Mouse (Mus musculus) mesoderm, embryonic 11.5 days (tissue): ENCODE results near the gene Smyd4.
A peak's percentile ranks its signal among the peaks of the same experiment; 100 is the strongest.

Source experiments
- DNase-seq: peaks from one replicate; pipeline ENCODE4 v3.0.0-alpha.2; 2012; ENCODE audit warnings: low read depth, low spot score

Gene Smyd4

DNA sequence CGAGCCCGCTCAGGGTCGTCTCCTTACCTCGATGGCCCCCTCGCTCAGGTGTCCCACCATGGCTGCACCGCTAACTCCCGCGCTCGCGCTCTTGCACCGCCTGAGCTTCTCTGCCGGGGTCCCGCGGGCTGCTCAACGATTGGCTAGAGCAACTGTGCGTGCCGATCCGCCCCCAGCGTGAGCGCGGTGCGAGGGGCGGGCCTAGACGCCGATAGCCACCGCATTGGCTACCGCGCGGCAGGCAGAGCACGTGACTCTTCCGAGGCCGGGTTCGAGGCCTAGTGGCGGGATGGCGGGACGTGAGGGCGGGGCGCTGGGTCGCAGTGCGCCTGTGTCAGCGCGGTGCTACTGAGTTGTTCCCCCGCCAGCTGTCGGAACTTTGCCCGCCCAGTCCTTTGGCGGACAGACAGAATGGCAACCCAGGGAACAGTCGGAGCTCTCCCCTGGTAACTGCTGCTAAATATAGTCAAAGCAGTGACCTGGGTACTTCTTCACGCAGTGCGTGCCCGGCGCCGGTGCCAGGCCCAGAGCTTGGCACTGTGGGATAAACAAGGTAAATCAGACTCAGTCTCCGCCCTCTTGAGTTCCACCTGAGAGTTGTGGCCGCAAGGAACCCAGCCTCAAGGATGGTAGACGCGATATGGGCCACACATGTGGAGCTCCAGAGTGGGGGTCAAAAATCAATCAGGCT, at the start of gene Smyd4, which contains the start of gene Rpa1:
Gene Smyd4, plus strand, starts transcription at position 235 of the 691 bp plus-strand sequence.
Gene Rpa1, minus strand, starts transcription at position 126 of the 691 bp plus-strand sequence.
- DNase-seq = peak; percentile 95

DNA sequence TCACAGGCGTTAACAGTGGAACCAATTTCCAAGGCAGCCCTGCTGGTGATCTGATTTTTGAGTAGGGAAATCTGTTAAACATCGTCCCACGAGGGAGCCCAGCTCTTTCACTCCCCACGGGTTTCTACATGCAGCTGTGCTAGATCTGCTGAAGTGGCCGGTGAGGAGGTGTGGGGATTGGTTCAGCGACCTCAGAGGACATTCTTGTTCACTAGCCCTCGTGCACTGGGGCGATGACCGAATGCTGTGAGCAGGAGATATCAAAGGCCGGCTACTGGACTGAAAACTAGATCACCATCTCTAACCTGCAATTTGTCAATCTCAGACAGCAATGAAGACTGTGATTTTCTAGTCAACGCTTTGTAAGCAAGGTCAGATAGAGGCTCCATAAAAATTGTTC, 49.7 kb upstream of the Smyd4 start:
- DNase-seq = no peak

DNA sequence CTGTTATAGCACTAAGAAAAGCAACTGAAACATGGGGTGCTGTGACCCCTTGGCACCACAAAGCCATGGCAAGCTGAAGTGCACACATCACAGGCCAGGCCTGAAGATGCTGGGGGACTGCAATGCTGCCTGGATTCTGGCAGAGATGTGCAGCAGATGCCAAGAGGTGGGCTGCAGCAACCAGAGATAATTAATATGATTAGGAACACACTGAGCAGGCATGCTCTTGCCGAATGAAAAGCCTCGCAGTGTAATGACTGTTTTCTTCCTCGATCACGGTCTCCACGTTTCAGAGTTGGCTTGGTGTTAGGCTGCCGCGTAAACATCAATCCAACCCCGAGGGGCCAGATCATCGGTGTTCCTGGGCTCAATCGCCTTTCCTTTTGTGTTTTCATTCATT, 48.4 kb upstream of the Smyd4 start:
- no peak for DNase-seq

DNA sequence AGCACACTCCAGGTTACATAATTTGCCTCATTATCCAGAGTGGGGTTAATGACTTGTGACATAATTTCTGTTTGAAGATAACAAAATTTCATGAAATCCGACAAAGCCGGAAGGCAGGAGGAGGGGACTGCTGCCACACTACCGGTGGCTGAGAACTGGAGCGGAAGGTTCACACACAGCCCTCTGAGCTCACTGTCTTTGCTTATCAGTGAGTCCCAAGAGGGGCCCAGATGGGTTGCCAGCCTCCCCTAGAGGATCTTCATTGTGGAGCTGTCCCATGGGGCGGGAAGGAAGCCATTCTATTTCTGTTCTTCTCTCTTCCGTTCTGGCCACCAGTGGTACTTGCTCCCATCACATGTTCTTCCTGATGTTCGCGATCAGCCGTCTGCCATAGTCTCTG, 47.3 kb upstream of the Smyd4 start:
- DNase-seq = no peak

DNA sequence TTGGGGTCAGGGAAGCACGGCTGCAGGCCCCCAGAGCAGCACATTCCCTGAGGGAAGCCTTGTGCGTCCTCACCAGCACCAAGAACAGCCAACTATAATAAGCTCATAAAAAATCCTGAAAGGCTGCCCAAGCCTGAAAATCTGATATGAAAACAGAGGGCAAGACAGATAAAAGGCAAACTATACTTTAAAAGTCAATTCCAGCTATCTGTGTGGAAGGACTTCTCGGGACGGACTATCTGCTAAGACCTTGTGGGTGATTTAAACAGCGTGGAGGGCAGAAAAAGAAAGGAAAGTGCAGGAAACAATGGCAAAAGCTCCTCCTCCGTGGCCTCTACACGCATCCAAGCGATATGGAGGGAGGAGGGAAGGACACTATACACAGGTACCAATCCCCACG, 43.4 kb upstream of the Smyd4 start:
- no peak for DNase-seq

DNA sequence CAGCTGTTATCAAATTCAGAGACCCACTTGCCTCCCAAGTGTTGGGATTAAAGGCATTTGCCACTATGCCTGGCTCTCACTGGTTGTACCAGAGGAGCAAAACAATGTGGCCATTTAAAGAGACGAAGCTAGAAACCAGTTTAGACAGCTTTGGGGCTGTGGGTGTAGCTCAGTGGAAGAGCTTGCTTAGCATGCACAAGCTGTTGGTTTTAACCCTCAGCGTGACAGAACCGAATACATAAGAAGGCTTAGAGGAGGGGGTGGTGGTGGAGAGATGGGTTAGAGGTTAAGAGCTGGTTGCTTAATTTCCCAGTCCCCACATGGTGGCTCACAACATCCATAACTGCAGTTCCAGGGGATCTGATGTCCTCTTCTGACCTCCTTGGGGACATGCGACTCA, 39.6 kb upstream of the Smyd4 start:
- DNase-seq = no peak

DNA sequence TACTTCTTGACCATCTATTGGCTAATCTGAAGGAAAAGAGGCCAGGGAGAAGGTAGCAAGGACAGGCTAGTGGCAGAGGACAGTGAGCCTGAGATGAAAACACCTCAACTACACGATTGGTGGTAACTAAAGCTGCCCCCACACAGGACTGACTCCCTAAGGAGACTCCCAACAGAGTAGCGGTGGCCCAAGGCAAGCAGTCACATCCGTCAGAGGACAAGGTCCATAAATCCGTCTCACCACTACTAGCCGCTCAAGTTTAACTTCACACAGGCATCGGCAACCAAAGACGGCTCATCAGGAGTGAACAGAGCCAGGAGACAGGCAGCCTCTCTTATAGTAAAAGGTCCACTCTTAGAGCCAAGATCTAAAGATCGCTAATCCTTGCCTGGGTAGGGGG, 37.4 kb upstream of the Smyd4 start:
- DNase-seq = no peak

DNA sequence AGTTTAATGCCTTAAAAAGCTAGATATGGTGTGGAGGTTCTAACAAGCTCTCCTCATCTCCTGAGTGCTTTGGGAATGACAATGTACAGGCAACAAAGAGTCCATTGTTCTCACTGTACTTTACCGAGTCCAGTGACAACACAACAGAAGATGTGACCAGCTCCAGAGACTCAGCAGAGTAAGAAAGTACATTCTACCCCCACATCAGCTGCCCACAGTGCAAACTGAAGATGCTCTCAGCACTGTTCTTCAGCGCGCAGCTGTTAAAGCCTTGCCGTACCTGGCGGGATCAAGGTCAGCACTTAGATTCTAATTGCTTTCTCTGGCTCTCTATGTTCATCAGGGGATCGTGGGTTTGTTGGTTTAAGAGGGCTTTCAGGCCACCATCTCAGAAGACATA, 36.5 kb upstream of the Smyd4 start:
- no peak for DNase-seq

DNA sequence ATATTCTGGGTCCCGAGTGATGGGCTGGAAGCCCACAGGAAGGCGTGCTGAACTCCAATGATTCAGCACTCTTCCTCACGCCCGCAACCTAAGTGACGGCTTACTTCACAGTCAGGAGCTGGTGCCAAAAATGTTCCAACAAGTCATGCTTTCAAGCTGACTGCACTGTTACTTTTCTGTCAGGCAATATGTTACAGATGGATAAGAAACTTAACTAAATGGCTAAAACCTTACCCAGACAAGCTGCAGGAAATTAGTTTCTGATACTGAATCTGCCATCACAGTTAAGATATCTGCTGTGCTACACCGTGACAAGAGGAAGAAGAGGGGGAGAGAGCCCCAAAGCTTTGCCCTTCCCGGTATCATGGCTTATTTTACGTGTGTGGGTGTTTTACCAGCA, 34.4 kb upstream of the Smyd4 start:
- DNase-seq = no peak

DNA sequence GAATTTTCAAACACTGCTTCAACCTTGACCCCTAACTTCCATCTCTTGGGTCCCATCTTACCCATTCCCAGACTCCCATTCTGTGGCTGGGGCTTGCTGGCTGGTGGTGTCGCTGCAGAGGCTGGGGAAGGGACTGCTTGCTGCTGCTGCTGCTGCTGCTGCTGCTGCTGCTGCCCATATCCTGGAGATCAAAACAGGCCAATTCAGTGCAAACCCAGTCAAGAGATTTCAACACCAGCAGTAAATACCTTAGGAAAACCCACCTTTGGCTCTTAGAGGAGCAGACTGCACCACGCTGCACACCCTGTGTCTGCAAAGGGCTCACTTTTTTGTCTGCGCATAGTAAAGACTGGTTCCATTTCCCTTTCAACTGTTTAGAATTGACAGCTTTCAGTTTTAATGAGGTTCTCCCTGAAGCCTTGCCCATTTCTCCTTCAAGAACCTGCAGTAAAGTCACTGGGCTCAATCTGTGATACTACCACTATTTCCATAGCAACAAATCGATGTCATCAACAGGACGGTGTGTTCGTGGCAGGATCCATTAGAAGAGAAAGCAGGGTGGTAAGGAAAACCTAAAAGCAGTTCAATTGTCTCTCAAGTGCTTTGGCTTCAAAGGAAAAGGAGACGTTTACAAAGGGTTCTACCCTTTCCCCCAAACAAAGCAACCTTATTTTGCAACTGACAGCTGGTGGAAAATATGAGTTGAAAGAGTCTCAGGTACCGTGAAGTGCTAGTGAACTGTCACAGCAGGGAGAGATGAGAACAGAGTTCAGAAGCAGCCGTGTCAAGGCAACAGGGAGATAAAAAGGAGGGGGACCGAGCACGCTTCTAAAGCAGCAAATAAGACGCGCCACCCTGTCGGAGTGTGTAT, 29.6 kb upstream of the Smyd4 start:
- DNase-seq = no peak

DNA sequence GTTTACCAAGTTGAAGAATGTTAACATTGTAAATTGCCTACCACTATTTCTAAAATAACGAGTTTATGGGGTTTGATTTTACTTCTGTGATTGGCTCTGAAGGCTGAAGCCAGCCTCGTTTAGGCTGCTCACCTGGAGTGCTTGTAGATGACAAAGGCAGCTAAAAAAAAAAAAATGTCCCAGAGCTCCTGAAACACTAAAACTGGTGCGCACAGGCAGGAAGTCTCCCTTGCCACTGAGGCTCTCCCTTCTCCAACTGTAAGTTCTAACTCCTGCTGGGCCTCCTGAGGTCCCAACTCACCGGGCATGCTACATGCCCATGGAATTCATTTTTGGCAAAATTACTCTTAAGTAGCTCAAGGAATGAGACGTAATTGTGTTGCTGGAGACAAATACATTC, 29.0 kb upstream of the Smyd4 start:
- no peak for DNase-seq

DNA sequence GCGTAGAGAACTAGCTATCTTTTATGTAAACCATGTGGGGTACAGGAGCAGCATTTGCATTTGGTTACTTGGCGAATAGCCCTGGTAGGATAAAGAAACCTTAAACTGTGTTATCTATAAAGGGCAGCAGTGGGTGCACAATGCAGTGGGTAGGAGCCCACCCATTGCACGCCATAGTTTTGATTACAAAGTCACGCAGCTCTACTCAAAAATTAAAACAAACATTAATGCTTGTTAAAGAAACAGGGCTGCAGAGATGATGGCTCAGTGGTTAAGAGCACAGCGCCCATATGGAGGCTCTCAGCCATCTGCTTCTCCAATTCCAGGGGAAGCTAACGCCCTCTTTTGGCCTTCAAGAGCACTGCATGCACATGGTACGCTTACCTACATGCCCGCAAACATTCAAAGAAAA, 24.9 kb upstream of the Smyd4 start:
- no peak for DNase-seq

DNA sequence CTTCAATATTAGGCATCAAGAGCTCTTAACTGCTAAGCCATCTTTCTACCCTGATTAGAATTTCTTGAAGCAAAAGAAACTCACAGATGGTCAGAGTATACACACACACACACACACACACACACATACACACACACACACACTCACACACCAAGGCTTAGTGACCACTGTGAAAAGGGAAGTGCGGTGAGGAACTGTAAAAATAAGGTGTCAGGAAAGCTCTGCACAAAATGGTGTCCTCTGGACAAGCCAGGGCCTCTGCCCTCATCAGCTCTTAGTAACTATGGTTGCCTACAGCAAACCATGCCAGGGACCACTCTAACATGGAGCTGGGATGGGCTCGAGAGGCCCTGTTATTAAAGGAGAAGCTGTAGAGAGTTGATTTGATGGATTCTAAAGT, 23.8 kb upstream of the Smyd4 start:
- no peak for DNase-seq

DNA sequence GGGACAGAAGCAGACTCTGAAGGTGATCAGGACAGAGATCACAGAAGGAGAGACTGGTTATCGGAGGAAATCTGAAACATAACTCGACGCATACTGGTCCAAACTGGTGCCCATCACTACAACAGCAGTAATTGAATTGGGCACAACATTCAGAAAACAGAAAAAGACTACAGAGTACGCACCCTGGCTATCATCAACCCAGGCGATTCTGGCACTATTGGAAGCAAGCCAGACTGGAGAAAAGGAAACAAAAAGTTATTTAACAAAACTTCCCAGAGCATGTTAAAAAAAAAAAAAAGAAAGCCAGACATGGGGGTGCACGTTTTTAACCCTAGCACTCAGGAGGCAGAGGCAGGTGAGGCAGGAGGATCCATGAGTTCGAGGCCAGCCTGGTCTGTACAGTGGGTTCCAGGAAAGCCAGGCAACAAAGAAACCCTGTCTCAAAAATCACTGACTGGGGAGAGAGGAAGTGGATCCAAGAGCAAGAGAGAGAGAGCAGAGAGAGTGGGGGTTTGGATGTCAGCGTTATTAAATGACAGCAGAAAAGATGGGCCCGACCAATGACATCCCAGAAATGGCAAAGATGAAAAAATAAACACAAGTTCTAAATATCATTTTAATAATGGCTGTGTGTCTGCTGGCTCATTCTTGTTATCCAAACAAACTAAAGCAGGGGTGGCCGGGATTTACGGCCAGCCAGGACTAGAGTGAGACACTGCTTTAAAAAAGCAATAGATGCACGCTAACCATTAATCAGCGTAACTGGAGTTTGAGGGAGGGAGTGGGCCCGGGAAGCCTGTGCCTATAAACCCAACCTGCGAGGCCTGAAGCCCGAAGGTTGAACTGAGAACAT, 22.9 kb upstream of the Smyd4 start:
- no peak for DNase-seq

DNA sequence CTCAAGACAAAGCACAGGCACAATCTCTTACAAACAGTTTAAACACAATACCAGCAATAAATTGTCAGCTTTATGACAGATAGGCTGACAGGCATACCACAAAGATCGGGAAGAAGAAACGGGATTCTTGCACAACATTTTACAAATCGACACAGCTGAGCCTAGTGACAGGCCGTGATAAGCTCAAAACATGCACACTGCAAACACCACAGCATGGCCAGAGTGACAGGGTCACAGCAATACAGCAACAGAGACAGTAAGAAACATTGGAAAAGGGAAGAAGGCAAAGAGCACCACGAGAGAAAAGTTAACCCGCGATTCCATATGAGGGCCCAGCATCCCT, 22.3 kb upstream of the Smyd4 start:
- no peak for DNase-seq

DNA sequence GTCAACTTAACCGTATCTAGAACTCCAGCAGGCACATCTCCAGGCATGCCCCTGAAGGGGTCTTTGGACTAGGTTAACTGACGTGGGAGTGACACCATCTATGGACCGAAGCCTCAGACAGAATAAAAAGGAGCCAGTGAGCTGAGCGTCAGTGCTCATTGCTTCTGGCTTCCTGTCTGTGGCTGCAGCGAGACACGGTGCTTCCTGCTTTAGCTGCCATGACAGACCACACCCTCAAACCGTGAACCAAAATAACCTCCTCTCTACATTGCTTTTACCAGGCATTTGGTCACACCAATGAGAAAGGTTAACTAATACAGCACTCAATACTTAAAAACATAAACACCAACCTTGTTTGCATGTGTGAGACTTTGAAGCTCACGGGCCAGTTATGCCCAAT, 11.6 kb upstream of the Smyd4 start:
- no peak for DNase-seq

DNA sequence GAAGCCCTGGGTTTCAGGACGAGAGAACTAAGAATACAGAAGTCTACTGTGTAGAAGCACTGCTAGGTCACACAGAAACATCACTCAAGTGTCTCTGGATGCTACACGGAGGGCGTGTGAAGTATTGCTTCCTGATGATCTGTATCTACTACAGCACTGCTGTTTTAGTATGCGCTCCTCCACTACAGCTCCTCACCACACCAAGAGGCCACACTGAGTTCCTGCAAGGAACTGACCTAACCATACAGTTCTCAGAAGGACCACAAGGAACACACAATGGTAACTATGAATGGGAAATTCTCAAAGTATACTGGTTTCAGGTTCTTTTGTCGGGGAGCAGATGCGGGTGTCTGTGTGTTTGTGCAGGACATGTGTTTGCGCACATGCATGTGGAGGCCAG, 11.0 kb upstream of the Smyd4 start:
- no peak for DNase-seq

DNA sequence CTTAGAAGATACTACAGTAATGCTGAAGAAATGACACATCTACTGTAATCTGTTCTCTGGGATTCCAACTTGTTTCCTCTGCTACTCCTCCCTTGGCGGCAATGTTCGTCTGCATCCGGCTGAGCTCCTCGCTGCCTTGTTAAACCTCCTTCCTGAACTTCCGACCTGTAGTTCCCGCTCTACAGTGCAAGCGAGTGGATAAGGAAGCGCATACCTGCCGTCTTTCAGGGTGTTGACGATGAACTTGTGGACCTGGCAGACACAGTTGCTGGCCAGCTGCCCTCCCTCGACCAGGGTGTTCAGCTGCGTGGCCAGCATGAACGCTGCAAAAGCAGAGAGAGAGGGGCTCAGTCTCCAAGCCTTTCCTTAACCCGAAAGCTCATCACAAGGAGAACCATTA, 8.2 kb upstream of the Smyd4 start:
- no peak for DNase-seq

DNA sequence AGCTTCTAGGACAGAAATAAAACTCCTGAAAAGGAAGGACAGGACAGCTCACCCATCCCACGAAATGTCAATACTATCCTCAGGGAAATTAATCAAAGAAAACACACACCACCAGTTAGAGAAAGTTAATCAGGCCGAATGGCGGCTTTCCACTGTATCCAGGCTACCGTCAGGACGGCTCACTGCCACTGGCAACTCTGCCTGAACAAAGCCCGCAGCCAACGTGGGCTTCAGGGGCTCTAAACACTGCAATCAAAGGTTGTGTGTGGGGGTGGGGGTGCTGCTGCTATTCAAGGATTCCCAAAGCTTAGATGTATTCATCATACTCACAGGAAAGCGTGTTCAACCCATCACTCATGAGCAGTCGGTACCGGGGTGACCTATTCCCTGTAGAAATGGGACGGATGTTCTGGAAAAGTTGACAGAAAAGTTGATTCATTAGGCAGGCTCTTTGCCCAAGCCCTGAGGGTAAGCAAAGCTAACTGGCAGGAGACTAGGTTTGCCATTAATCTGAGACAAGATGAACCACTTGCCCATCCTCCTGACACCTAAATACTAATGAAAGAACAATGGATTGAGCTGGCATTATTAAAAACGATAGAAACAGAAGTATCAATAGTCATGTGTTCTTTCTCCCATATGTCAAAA, 7.4 kb upstream of the Smyd4 start:
- DNase-seq = no peak

DNA sequence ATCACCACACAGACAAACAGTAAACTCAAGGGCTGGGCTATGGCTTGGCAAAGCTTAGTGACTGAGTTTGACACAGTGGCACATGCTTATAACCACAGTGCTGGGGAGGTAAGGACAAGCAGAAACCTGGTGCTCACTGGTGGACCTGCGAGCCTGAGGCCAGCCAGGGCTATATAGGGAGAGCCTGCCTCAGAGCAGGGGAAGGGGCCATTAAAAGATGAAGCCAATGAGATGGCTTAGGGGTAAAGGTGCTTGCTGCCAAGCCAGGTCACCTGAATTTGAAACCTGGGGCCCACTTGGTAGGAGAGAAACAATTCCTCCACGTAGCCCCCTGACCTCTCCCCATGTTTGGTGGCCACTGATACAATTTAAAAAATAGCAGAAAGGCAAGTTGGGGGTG, 5.1 kb upstream of the Smyd4 start:
- no peak for DNase-seq

DNA sequence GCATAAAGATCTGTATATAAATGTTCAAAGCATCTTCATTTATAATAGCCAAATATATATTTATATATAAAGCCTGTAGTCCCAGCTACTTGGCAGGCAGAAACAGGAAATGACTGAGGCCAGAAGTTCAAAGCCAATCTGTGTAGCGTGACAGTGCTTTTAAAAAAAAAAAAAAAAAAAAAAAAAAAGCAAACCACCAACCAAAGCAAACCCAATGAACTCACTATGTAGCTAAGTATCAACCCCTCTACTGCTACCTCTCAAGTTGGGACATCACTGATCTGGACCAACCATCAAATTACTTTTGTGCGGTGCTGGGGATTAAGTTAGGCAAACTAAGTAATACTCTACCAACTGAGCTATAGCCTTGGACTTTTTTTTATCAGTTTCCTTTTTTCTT, 4.1 kb upstream of the Smyd4 start:
- DNase-seq = no peak

DNA sequence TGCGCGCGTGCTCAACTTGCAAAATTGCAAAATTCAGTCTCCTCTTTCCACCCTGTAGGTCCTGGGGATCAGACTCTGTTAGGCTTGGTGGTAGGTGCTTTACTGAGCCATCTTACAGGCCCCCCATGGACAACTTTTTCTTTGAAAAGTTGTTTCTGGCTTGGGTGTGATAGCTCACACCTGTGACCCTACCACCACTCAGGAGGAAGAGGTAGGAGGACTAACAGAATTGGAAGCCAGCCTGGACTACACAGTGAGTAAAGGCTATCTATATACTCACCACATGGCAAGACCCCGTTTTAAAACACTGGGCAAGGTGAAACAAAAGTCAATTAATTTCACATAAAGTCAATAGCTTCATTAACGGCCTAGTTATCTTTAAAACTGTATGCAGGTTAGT, 3.5 kb upstream of the Smyd4 start:
- no peak for DNase-seq
